Mouse (Mus musculus): Measurements from ENCODE around the gene Mapk12.

DNA sequence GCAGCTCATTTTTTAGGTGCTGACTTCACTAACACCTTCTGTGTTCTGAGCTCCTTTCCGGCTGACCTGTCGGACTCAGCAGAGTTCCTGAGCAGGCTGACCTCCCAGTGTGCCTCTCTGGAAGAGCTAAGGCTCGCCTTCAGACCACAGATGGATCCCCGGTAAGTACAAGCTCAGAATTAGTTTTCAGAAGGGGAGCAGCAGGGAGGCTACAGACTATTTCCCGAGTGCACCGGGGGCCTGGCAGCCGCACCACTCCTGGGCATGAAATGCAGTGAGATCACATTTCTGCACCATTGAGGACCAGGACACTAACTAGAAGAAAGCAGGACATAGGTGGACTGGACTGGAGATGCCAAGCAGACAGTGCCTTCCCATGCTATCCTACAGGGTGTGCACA is 41.9 kb downstream of the Mapk12 start:
- TF ChIP-seq CTCF (conservative IDR thresholded peaks at IDR 0.05; ENCODE audit: low read length) (no peak), NANOG (IDR thresholded peaks at IDR 0.05; ENCODE audit: borderline replicate concordance, low read length) (no peak), POU5F1 (IDR thresholded peaks at IDR 0.05; ENCODE audit: borderline replicate concordance, low read length) (no peak)
